In the genomic region with DNA sequence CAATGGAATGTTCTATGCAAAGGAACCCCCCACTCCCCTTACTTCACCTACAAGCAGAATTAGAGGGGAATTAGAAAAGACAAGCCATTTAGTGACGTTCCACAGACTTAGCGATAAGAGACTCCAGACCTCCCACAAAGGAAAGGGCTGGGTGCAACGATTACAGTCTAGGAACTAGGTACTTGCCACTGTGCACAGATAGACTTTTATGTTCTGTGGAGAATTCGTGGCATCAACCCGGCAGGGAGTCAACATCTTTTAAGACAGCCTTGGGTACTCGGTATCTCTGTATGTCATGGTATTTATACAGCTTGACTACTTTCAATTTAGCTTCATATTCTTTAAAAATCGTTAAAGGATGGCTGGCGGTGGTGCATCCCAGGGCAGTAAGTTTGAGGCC, we compare ENCODE assay signal across 31 mouse cellular contexts. TPM values are rescaled to one million over a fixed set of nuclear protein-coding genes. Genes with fewer than 3 reads are reported as not detected.
"Had no signal": no experiment of that assay in that cellular context is flagged by ENCODE, and none has a peak within 500 bp of the region (broad histone marks: within the 10 kb centered on the region; RNA-seq: fewer than 3 reads in every experiment).

No protein-coding gene starts in this region.

- H3K9me3 ChIP-seq: heart, embryonic 12.5 days; heart, embryonic 13.5 days; heart, embryonic 15.5 days; hindbrain, embryonic 10.5 days; hindbrain, embryonic 12.5 days; hindbrain, embryonic 13.5 days; hindbrain, embryonic 15.5 days; intestine, embryonic 15.5 days; kidney, embryonic 15.5 days had no signal

- DNase-seq: heart, postnatal 10 days; kidney, adult 11 months; kidney, adult 18-20 months; kidney, adult 2 months; kidney, adult 8-10 months; kidney, adult 9 months; kidney, postnatal 25 days; kidney, postnatal 4 days; layer of hippocampus, adult 9-11 months; layer of hippocampus, postnatal 36 days had no signal

- H3K27me3 ChIP-seq: heart, embryonic 12.5 days; heart, embryonic 13.5 days; heart, embryonic 15.5 days; hindbrain, embryonic 12.5 days; hindbrain, embryonic 13.5 days; hindbrain, embryonic 15.5 days; intestine, embryonic 15.5 days; kidney, embryonic 15.5 days had no signal

- H3K36me3 ChIP-seq: heart, embryonic 15.5 days had no signal

- H3K27ac ChIP-seq: heart, embryonic 15.5 days; hindbrain, embryonic 10.5 days; hindbrain, embryonic 12.5 days; hindbrain, embryonic 13.5 days; hindbrain, embryonic 14.5 days; hindbrain, embryonic 15.5 days; hindbrain, postnatal 0 days; intestine, embryonic 15.5 days; kidney, embryonic 15.5 days; kidney, postnatal 0 days; left cerebral cortex, adult 2 months had no signal

- H3K4me3 ChIP-seq: heart, embryonic 12.5 days; heart, embryonic 13.5 days; heart, embryonic 15.5 days; hindbrain, embryonic 10.5 days; hindbrain, embryonic 12.5 days; hindbrain, embryonic 13.5 days; hindbrain, embryonic 15.5 days; intestine, embryonic 15.5 days; kidney, embryonic 15.5 days; layer of hippocampus, adult 2 months; left cerebral cortex, adult 2 months had no signal

RNA-seq across cellular contexts. Expression of a gene that starts 54.7 kb away (rescaled TPM):
- total RNA-seq: hematopoietic stem cell, adult 5-6 weeks; layer of hippocampus, adult 18-20 months; layer of hippocampus, adult 2 months; layer of hippocampus, postnatal 14 days; layer of hippocampus, postnatal 25 days; layer of hippocampus, postnatal 36 days; left cerebral cortex, adult 18-20 months; left cerebral cortex, adult 2 months had no signal
- polyA plus RNA-seq: hindbrain, embryonic 10.5 days; hindbrain, embryonic 14.5 days; hindbrain, embryonic 15.5 days; hindbrain, embryonic 16.5 days; hindbrain, postnatal 0 days; kidney, embryonic 14.5 days had no signal
